Mouse (Mus musculus) B cell, adult 2 months (primary cell): ENCODE data around the gene Fam72a.

Experiments
- DNase-seq, 2 experiments: peaks; one replicate each; pipeline ENCODE4 v3.0.0; 2022

Fam72a gene

DNA sequence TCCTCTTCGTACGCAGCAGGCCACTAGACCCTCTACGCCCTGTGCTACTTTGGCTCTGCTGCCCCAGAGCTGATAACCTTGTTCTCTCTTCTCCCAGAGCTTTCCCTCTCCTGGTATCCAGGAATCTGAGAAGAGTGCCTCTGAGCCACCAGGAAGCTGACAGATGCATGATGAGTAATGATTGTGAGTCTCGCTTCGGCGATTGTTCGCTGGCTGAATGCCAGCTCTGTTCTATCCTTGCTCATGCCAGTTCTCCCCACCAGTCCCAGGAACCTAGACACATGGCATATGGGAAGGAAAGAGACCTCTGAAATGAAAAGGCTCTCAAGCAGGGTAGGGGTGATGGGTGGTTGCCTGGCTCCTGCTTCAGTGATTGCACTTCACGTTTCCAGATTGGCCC, 59.1 kb downstream of the Fam72a start:
- DNase-seq = no peak
